Mouse (Mus musculus): Measurements from ENCODE around the gene Itm2b. TPM values are rescaled to one million over a fixed set of nuclear protein-coding genes. Genes with fewer than 3 reads are reported as not detected.

Gene Itm2b
- polyA plus RNA-seq, 1 experiment from 2014 or later = 226 TPM

GRCm38 (mm10) chr14:73347302-73347701, 37.8 kb downstream of the Itm2b start:
- 93% methylated on average over 9 of the region's 9 CpGs for WGBS
- Histone ChIP-seq H3K27me3 (ENCODE audit: low read depth, poor library complexity, severe bottlenecking) (no peaks in the 10 kb centered on the region), H3K9me3 (replicated peaks) (no peaks in the 10 kb centered on the region), H3K4me1 (peaks cover 6% of the 10 kb centered on the region; the same call in 1 of the 2 replicates), H3K36me3 (no peaks in the 10 kb centered on the region), H3K4me3 (no peak overlapping the region), H3K27ac (replicated peaks) (no peak overlapping the region)
- DNase-seq (ENCODE audit: low spot score) = no peak

DNA sequence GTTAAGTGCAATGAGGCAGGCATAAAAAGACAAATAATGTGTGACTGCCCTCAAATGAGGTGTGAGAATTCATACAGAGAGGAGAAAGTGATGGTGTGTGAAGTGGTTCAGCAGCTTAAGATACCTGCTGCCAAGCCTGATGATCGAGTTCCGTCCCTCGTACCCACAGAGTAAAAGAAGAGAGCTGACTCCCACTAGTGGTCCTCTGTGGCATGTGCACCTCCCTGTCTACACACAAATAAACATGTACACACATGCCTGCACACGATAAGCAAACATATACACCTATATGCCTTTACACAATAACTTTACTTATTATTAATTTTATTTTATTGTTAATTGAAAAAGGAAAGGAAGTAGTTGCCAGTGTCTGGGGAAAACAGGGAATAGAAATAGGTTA, 39.5 kb downstream of the Itm2b start:
- Histone ChIP-seq H3K27ac (replicated peaks) (no peak overlapping the region), H3K36me3 (no peaks in the 10 kb centered on the region), H3K4me1 (peaks cover 6% of the 10 kb centered on the region; the same call in 1 of the 2 replicates), H3K9me3 (replicated peaks) (no peaks in the 10 kb centered on the region), H3K4me3 (no peak overlapping the region), H3K27me3 (ENCODE audit: low read depth, poor library complexity, severe bottlenecking) (no peaks in the 10 kb centered on the region)
- DNase-seq (ENCODE audit: low spot score) = no peak
- WGBS = 92% methylated on average over 4 of the region's 4 CpGs

GRCm38 (mm10) chr14:73340051-73340755, 44.9 kb downstream of the Itm2b start:
- Histone ChIP-seq H3K4me1 (peaks cover 4% of the 10 kb centered on the region), H3K4me3 (no peak overlapping the region), H3K27ac (replicated peaks) (no peak overlapping the region), H3K9me3 (replicated peaks) (no peaks in the 10 kb centered on the region), H3K36me3 (no peaks in the 10 kb centered on the region), H3K27me3 (ENCODE audit: low read depth, poor library complexity, severe bottlenecking) (no peaks in the 10 kb centered on the region)
- WGBS = 70% methylated on average over 6 of the region's 6 CpGs
- no peak for DNase-seq (ENCODE audit: low spot score)

DNA sequence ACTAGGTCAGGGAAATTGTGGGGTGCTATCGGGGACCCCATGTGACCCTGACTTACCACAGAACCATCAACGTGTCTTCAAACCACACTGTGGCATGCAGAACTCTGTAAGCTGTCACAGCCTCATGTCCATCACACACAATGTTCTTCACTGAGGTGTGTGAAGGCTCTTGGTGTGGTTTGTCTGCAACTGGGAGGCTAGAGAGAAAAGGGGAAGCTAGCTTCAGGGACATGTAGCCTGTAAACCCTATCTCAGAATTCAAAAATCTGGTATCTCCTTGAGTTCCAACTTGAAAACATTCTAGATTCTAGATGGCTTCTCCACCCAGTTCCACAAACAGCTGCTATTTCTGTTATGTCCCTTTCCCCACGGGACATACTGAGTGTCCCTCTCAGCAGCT, 45.5 kb downstream of the Itm2b start:
- no peak for DNase-seq (ENCODE audit: low spot score)
- WGBS = 85% methylated on average over 3 of the region's 3 CpGs
- Histone ChIP-seq H3K4me1 (peaks cover 7% of the 10 kb centered on the region), H3K36me3 (no peaks in the 10 kb centered on the region), H3K4me3 (no peak overlapping the region), H3K9me3 (replicated peaks) (no peaks in the 10 kb centered on the region), H3K27ac (replicated peaks) (no peak overlapping the region), H3K27me3 (ENCODE audit: low read depth, poor library complexity, severe bottlenecking) (no peaks in the 10 kb centered on the region)

DNA sequence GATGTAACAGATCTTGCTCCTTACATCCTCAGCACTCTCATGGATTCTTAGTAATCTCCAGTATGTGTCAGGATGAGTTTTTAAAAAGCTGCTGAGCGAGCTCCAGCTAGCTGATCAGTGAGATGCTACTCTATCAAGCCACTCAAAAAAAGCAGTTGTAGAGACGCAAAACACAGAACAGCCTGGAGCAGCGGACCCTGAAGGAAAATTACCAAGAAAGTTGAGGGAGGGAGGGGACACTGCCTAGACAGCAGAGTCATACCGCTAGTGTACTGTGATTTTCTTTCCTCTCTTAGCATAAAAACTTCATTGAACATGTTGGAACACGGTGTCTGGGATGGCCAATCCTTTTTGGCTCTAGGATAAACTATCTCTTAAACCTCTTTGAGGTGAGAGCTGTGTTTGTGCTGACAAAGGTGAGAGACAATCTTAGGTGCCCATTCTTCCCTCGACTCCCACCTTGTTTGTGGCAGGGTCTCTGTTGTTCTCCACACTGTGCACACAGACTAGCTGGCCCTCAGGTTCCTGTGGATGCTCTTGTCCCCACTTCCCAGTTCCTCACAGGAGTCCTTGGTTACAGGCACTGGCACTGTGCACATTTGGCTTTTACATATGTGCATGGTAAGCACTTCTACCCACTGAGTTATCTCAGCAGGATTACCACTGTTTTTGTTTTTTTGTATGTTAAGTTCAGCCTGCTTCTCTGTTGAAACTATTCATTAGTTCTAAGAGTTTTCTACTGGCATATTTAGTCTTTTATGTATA, 48.6 kb downstream of the Itm2b start:
- Histone ChIP-seq H3K27me3 (ENCODE audit: low read depth, poor library complexity, severe bottlenecking) (no peaks in the 10 kb centered on the region), H3K4me1 (peaks cover 7% of the 10 kb centered on the region), H3K9me3 (replicated peaks) (no peaks in the 10 kb centered on the region), H3K36me3 (no peaks in the 10 kb centered on the region), H3K27ac (replicated peaks) (no peak overlapping the region), H3K4me3 (no peak overlapping the region)
- no peak for DNase-seq (ENCODE audit: low spot score)
- WGBS = 87% methylated on average over 6 of the region's 6 CpGs

DNA sequence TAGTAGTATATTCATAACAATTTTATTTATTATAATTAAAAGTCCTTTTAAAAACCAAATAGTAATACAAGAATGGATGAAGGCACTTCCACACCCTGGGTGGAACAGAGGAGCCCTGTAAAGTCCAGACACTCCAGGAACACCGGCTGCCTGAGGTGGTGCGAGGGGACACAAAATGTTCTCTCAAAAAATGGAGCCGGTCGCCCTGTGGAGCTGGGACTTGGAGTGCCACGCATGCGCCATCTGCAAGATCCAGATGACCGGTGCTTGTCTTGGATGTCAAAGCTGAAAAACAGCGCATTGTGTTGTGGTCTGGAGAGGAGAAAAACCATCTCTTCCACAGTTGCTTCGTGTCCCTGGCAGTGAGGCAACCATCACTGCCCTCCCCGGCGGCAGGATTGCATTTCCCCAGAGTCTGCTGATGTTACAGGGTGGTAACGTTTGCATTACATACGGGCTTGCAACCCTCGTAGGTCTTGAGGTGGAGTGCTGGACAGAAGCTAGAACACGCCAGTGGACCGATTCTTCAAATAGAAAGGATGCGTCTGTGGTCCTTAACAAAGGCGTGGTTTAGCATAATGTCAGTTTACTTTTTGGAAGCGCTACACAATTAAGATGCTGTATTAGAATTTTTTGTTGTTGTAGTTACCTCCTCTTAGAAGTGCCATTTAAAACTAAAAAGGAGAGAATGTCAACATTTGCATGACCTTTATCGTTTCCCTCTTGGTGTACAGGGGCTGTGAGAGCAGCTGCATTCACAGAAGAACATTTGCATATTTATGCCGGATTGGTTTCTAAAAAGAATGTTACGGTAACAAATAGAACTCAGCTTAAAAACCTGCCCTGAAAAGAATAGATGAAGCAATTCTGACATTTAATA, 49.9 kb downstream of the Itm2b start:
- no peak for DNase-seq (ENCODE audit: low spot score)
- H3K27ac ChIP-seq (replicated peaks) = no peak overlapping the region
- H3K4me1 ChIP-seq = peaks cover 7% of the 10 kb centered on the region
- 85% methylated on average over 22 of the region's 22 CpGs for WGBS
- no peaks in the 10 kb centered on the region for H3K27me3 ChIP-seq (ENCODE audit: low read depth, poor library complexity, severe bottlenecking)
- no peaks in the 10 kb centered on the region for H3K9me3 ChIP-seq (replicated peaks)
- no peaks in the 10 kb centered on the region for H3K36me3 ChIP-seq
- H3K4me3 ChIP-seq = no peak overlapping the region

GRCm38 (mm10) chr14:73333880-73334279, 51.2 kb downstream of the Itm2b start:
- WGBS = 93% methylated on average over 3 of the region's 3 CpGs
- Histone ChIP-seq H3K36me3 (no peaks in the 10 kb centered on the region), H3K4me1 (peaks cover 7% of the 10 kb centered on the region), H3K27ac (replicated peaks) (no peak overlapping the region), H3K4me3 (no peak overlapping the region), H3K9me3 (replicated peaks) (no peaks in the 10 kb centered on the region), H3K27me3 (ENCODE audit: low read depth, poor library complexity, severe bottlenecking) (no peaks in the 10 kb centered on the region)
- DNase-seq (ENCODE audit: low spot score) = no peak

GRCm38 (mm10) chr14:73331386-73331785, 53.7 kb downstream of the Itm2b start:
- Histone ChIP-seq H3K4me3 (no peak overlapping the region), H3K4me1 (peaks cover 15% of the 10 kb centered on the region), H3K9me3 (replicated peaks) (no peaks in the 10 kb centered on the region), H3K27ac (replicated peaks) (no peak overlapping the region), H3K27me3 (ENCODE audit: low read depth, poor library complexity, severe bottlenecking) (no peaks in the 10 kb centered on the region), H3K36me3 (no peaks in the 10 kb centered on the region)
- DNase-seq (ENCODE audit: low spot score) = no peak
- 94% methylated on average over 4 of the region's 4 CpGs for WGBS

DNA sequence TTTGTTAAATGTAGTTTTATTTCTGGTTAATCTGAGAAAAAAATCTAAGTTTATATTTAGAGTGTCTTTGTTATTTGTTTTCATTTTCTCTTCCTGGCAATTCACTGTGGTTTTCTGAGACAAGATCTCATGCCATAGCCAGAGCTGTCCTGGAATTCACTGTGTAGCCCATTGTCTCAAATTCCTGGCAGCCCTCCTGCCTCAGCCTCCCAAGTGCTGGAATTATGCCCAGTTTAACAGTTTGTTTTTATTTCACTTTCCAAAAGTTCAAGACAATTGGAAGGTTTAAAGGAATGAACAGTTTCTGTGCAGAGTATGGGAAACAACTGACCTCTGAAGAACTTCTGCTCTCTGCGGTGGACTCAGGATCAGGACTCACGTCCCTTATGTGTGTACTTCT, 55.2 kb downstream of the Itm2b start:
- DNase-seq (ENCODE audit: low spot score) = no peak
- Histone ChIP-seq H3K4me3 (no peak overlapping the region), H3K4me1 (peaks cover 10% of the 10 kb centered on the region), H3K9me3 (replicated peaks) (no peaks in the 10 kb centered on the region), H3K27ac (replicated peaks) (no peak overlapping the region), H3K36me3 (no peaks in the 10 kb centered on the region), H3K27me3 (ENCODE audit: low read depth, poor library complexity, severe bottlenecking) (no peaks in the 10 kb centered on the region)
- 97% methylated on average over 2 of the region's 2 CpGs for WGBS

DNA sequence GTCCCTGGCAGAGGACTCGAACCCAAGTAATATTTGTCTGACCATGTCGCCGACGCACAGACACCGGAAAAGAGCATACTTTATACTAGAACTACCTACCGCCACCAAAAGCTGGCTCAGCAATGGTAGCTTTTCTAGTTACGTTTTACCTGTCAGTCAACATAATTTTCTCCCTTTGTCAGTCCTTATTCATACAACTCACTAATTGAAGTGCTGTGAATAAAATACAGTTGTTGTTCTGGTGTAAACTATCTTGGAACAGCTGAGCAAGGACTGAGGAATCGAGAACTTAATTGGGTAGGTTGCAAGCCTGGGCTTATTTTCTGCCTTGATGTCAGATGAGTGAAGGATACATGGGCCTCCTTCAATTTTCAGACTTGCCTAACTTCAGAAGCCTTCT, 58.6 kb downstream of the Itm2b start:
- DNase-seq (ENCODE audit: low spot score) = no peak
- Histone ChIP-seq H3K36me3 (0 out of 2 replicates have a peak, but pooled peaks cover 2% of the 10 kb centered on the region), H3K4me1 (peaks cover 28% of the 10 kb centered on the region), H3K4me3 (peak overlapping the region; percentile 91), H3K9me3 (replicated peaks) (no peaks in the 10 kb centered on the region), H3K27ac (replicated peaks) (peak overlapping the region; percentile 94), H3K27me3 (ENCODE audit: low read depth, poor library complexity, severe bottlenecking) (no peaks in the 10 kb centered on the region)
- 12% methylated on average over 8 of the region's 8 CpGs for WGBS

GRCm38 (mm10) chr14:73325456-73326381, 59.4 kb downstream of the Itm2b start, which contains the start of gene Rb1:
Gene Rb1, minus strand, starts transcription at chr14:73325822.
- Histone ChIP-seq H3K27me3 (ENCODE audit: low read depth, poor library complexity, severe bottlenecking) (no peaks in the 10 kb centered on the region), H3K4me3 (peak within 1 kb of the TSS; percentile 91), H3K27ac (replicated peaks) (peak within 1 kb of the TSS; percentile 94), H3K9me3 (replicated peaks) (no peaks in the 10 kb centered on the region), H3K4me1 (peaks cover 28% of the 10 kb centered on the region), H3K36me3 (peaks cover 10% of the 10 kb centered on the region; the same call in 1 of the 2 replicates)
- WGBS = 1% methylated on average over 115 of the region's 135 CpGs
- DNase-seq (ENCODE audit: low spot score) = peak; percentile 88
